Comparison of ENCODE assay signal across 8 mouse cellular contexts in genomic region chr6:30205587-30206202, GRCm38 (mm10).
DNase-seq lines count a peak whose midpoint lies in the region; ATAC-seq and TF ChIP-seq lines count a peak whose summit lies in the region.

No protein-coding gene starts in this region.

- no peaks in the 10 kb centered on the region for H3K36me3 ChIP-seq in hindbrain, embryonic 10.5 days

- peak overlapping the region; percentile 40 for H3K4me3 ChIP-seq in hindbrain, embryonic 10.5 days

- WGBS in hindbrain, embryonic 10.5 days: 5% methylated on average over 30 of the region's 30 CpGs

- H3K27ac ChIP-seq in hindbrain, embryonic 10.5 days: 0 out of 2 replicates have a peak overlapping the region, but pooled peaks have one; percentile 36

- H3K4me1 ChIP-seq in hindbrain, embryonic 10.5 days (replicated peaks): peaks cover 16% of the 10 kb centered on the region

- TF ChIP-seq CTCF in Patski (IDR thresholded peaks at IDR 0.05): peak; percentile 99

- no peaks in the 10 kb centered on the region for H3K27me3 ChIP-seq in Patski
- no peaks in the 10 kb centered on the region for H3K27me3 ChIP-seq in hindbrain, embryonic 10.5 days (ENCODE audit: insufficient read depth, poor library complexity, severe bottlenecking)

- POLR2A ChIA-PET in Patski (lab: Charles Lee): no interaction called here

- no peaks in the 10 kb centered on the region for H3K9me3 ChIP-seq in hindbrain, embryonic 10.5 days

- DNase-seq in Patski (ENCODE audit: low read depth, low spot score): no peak
- DNase-seq in cerebellum, adult 9-10 months: peak; percentile 67
- DNase-seq in frontal cortex, adult 2 months (ENCODE audit: extremely low spot score in 1 of 2, low spot score in 1 of 2): peak; percentile 8 to 72
- peak; percentile 83 for DNase-seq in hindbrain, embryonic 10.5 days (ENCODE audit: low spot score)
- peak; percentile 64 to 65 for DNase-seq in layer of hippocampus, postnatal 14 days (ENCODE audit: low spot score in 2 of 2)
- peak; percentile 81 for DNase-seq in lung, postnatal 10 days
- DNase-seq in retina, adult 2 months (ENCODE audit: low read depth, low spot score): peak; percentile 69
- peak; percentile 81 for DNase-seq in thymus, postnatal 25 days

- ATAC-seq in Patski: peak; percentile 51

- in situ Hi-C loops in Patski (cut with MboI; ENCODE audit: low pct_unique_long_range_greater_than_20kb): loop anchor here (5.0 to 10.0 kb wide), 3 partner anchors 113 to 381 kb away; no protein-coding TSS in a partner anchor

- CTCF ChIA-PET in Patski (lab: Charles Lee): no interaction called here
